Mouse (Mus musculus) forebrain, embryonic 12.5 days (tissue): Measurements from ENCODE around the gene Cisd3. TPM values are rescaled to one million over a fixed set of nuclear protein-coding genes. Genes with fewer than 3 reads are reported as not detected.
"Not testable (repeated sequence)": the region's sequence is repeated elsewhere in the genome, so short reads cannot be mapped to it uniquely, and the experiment has no call there.

Source experiments
- ATAC-seq: fragments of 200-750 bp; cut with Nextera tagmentation; 2 replicates; pipeline ENCODE4 v1.8.0; 2017; ENCODE audit warnings: moderate TSS enrichment; ENCODE audit not compliant: low FRiP score
- H3K27ac ChIP-seq: fragments of 300-500 bp; sonication (generic); 2 replicates; pipeline ENCODE4 v1.5.1; 2016; ENCODE audit warnings: mild to moderate bottlenecking
- H3K27me3 ChIP-seq: fragments of 300-500 bp; sonication (generic); 2 replicates; pipeline ENCODE4 v1.6.1; 2016; ENCODE audit warnings: mild to moderate bottlenecking
- H3K36me3 ChIP-seq: fragments of 300-500 bp; sonication (generic); replicated peaks from 2 replicates; pipeline ENCODE4 v1.6.1; 2016; ENCODE audit warnings: mild to moderate bottlenecking
- H3K4me1 ChIP-seq: fragments of 300-500 bp; sonication (generic); 2 replicates; pipeline ENCODE4 v1.6.1; 2016
- H3K4me2 ChIP-seq: fragments of 300-500 bp; sonication (generic); 2 replicates; pipeline ENCODE4 v1.6.1; 2016; ENCODE audit warnings: mild to moderate bottlenecking, moderate library complexity
- H3K4me3 ChIP-seq: fragments of 300-500 bp; sonication (generic); replicated peaks from 2 replicates; pipeline ENCODE4 v1.5.1; 2016; ENCODE audit warnings: mild to moderate bottlenecking
- H3K9ac ChIP-seq: fragments of 300-500 bp; sonication (generic); 2 replicates; pipeline ENCODE4 v1.6.1; 2016; ENCODE audit warnings: mild to moderate bottlenecking
- H3K9me3 ChIP-seq: fragments of 300-500 bp; sonication (generic); 2 replicates; pipeline ENCODE4 v1.6.1; 2016
- WGBS: fragments of 180-500 bp; shearing (Covaris S2); methylation state at CpG from one replicate; pipeline ENCODE4 v1.1.7; 2016; 5-methylcytosine and 5-hydroxymethylcytosine counted together
- microRNA-seq: library from miRNA; unstranded; fragments of <30 nt; microRNA quantifications from one replicate; pipeline ENCODE4, GENCODE M21; 2017
- polyA plus RNA-seq: library from polyadenylated mRNA; unstranded; fragments of >200 nt; fragmentation: Nextera tagmentation; extraction: Ambion mirVana; gene quantifications from 2 replicates; pipeline ENCODE4 v1.2.1, GENCODE M21; 2016

The Cisd3 gene
- polyA plus RNA-seq, 1 experiment from 2014 or later: 14.9 TPM

DNA sequence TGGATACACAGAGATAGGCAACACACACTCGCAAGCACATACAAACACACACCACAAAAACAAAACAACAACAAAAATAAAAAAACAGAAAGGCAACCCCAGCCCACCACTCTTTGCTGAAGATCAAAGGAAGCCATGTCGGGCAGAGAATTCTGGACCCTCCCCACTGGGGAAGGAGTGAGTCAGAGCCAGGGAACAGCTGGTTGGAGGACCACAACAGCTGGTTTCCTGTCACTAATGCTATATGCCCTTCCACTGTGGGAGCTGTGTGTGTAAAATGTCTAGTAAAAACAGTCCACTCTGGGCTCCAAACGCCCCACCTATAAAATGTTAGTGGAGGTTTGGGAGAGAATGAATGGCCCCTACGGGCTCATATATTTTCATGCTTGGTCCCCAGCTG is 35.7 kb downstream of the Cisd3 start:
- no peaks in the 10 kb centered on the region for H3K27me3 ChIP-seq
- H3K4me3 ChIP-seq: no peak overlapping the region
- no peak overlapping the region for H3K27ac ChIP-seq
- H3K4me1 ChIP-seq: no peaks in the 10 kb centered on the region
- ATAC-seq: no peak
- WGBS: 94% methylated on average over 4 of the region's 4 CpGs
- H3K9me3 ChIP-seq: peaks cover 8% of the 10 kb centered on the region; the same call in 1 of the 2 replicates
- no peak overlapping the region for H3K4me2 ChIP-seq
- H3K36me3 ChIP-seq: peaks cover 99% of the 10 kb centered on the region
- no peak overlapping the region for H3K9ac ChIP-seq

DNA sequence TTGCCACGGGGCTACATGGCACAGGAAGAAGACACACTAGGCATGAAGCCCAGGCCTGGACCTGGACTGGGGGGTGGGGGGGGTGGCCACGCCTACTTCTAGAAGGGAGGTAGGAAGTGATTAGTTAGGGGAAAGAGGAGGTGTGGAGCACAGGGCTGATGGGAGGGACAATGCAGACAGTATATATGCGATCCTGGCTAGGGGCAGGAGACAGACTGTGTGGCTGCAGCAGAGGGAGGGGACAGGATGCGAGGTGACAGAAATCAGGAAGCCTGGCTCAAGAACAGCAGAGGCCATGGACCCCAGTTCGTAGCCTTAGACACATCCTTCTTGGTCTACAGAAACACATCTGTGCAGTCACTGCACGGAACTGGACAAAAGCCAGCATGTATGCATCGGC is 38.1 kb downstream of the Cisd3 start:
- H3K36me3 ChIP-seq: peaks cover 97% of the 10 kb centered on the region
- H3K4me2 ChIP-seq: no peak overlapping the region
- 87% methylated on average over 7 of the region's 7 CpGs for WGBS

DNA sequence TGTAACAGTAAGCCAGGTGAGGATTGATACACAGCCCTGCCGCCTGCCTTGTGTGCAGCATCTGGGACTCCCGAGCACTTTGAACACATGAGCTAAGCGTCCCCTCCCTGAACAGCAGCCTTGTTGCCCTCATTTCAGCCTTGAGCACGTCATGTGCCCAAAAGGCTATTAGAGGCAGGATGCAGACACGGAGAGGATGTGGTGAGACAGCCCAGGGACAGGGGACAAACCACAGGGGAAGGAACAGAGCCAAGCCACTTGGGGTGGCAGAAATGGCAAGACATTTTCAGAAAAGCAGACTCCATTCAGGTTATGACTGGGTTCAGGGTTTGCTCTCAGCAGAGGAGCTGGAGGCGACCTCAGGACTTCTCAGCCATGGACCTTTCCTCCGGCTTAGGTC is 42.7 kb downstream of the Cisd3 start:
- peaks cover 83% of the 10 kb centered on the region for H3K36me3 ChIP-seq
- H3K27me3 ChIP-seq: no peaks in the 10 kb centered on the region
- H3K9ac ChIP-seq: no peak overlapping the region
- 86% methylated on average over 7 of the region's 7 CpGs for WGBS
- H3K9me3 ChIP-seq: no peaks in the 10 kb centered on the region
- H3K4me3 ChIP-seq: no peak overlapping the region
- no peak overlapping the region for H3K27ac ChIP-seq
- no peak overlapping the region for H3K4me2 ChIP-seq
- H3K4me1 ChIP-seq: no peaks in the 10 kb centered on the region
- no peak for ATAC-seq

More for the DNA sequence above, 38.1 kb downstream of the Cisd3 start:
- peaks cover 8% of the 10 kb centered on the region; the same call in 1 of the 2 replicates for H3K9me3 ChIP-seq
- no peaks in the 10 kb centered on the region for H3K27me3 ChIP-seq
- H3K4me1 ChIP-seq: no peaks in the 10 kb centered on the region
- ATAC-seq: no peak
- H3K27ac ChIP-seq: no peak overlapping the region
- no peak overlapping the region for H3K4me3 ChIP-seq
- H3K9ac ChIP-seq: no peak overlapping the region

DNA sequence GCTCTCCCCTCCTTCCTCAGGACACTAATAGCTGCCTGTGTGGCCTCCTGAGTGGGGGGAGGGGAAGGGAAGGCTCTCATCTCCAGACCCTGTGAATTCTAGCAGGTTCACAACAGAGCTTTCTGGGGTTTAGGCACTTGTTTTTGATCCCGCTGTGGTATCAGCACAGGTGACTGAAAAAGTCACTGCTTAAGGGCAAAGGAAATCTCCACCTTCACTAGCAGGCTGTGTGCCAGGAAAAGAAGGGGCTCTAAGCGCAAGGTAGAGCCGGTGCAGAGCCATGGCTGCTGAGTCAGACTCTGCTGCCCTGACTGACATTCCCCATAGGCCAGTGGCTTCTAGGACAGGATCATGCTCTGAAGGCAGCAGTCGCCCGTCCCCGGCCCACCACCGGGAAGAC is 43.1 kb downstream of the Cisd3 start:
- ATAC-seq: no peak
- WGBS: 85% methylated on average over 7 of the region's 7 CpGs
- peaks cover 80% of the 10 kb centered on the region for H3K36me3 ChIP-seq

DNA sequence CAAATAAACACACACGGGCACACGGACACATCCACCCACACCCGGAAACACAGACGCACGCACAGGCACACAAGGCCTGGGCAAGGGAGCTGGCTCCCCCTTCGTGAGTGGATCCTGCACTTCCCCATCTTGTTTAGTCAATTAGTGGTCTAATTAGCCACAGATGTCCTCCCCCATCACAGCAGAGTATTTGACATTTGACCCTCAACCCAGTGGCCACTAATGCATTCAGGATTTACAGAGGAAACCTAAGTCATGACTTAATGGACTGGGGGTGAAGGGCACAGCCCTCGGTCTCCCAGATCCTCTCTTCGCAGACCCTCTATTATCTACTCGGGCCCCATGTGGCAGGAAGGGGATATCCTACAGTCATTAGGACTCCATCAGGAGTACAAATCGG is 48.1 kb downstream of the Cisd3 start:
- 41% methylated on average over 10 of the region's 10 CpGs for WGBS
- Histone ChIP-seq H3K27me3 (no peaks in the 10 kb centered on the region), H3K4me3 (no peak overlapping the region), H3K9ac (no peak overlapping the region), H3K4me1 (peaks cover 4% of the 10 kb centered on the region; the same call in 1 of the 2 replicates), H3K4me2 (no peak overlapping the region), H3K36me3 (peaks cover 33% of the 10 kb centered on the region), H3K9me3 (no peaks in the 10 kb centered on the region), H3K27ac (no peak overlapping the region)
- no peak for ATAC-seq

More for the DNA sequence above, 43.1 kb downstream of the Cisd3 start:
- no peak overlapping the region; the same call in 1 of the 2 replicates for H3K9ac ChIP-seq
- H3K4me2 ChIP-seq: no peak overlapping the region
- no peaks in the 10 kb centered on the region for H3K9me3 ChIP-seq
- no peak overlapping the region for H3K27ac ChIP-seq
- H3K4me1 ChIP-seq: no peaks in the 10 kb centered on the region
- no peak overlapping the region for H3K4me3 ChIP-seq
- H3K27me3 ChIP-seq: no peaks in the 10 kb centered on the region

DNA sequence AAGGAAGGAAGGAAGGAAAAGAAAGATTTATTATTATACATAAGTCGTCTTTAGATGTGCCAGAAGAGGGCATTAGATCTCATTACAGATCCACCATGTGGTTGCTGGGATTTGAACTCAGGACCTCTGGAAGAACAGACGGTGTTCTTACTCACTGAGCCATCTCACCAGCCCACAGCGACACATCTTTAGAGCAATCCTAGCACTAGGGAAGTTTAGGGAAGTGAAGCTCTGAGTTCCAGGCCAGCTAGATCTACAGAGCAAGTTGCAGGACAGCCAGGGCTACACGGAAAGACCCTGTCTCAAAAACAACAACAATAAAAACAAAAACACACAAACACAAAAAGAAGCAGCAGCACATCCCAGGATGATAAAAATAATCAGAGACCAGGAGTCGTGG is 49.2 kb downstream of the Cisd3 start:
- ATAC-seq: not testable (repeated sequence)

DNA sequence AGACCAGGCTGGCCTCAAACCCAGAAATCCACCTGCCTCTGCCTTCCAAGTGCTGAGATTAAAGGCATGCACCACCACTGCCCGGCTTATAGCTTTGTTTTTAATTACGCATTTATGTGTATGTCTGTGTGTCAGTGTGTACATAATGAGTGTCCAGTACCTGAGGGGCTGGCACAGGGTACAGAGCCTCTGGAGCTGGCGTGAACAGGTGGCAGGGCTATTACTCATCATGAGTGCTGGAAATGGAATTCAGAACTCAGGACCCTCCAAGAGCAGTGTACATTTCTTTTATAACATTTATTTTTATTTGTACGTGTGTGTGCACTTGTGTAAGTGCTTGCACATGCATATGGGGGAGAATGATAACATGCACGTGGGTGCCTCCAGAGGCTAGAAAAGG is 51.0 kb downstream of the Cisd3 start:
- H3K27ac ChIP-seq: no peak overlapping the region
- H3K36me3 ChIP-seq: peaks cover 7% of the 10 kb centered on the region
- H3K4me3 ChIP-seq: no peak overlapping the region
- no peaks in the 10 kb centered on the region for H3K27me3 ChIP-seq
- no peak overlapping the region for H3K9ac ChIP-seq
- ATAC-seq: no peak
- WGBS: 92% methylated on average over 5 of the region's 5 CpGs
- H3K4me2 ChIP-seq: no peak overlapping the region
- no peaks in the 10 kb centered on the region for H3K9me3 ChIP-seq
- H3K4me1 ChIP-seq: peaks cover 13% of the 10 kb centered on the region

More for the DNA sequence above, 49.2 kb downstream of the Cisd3 start:
- not testable (repeated sequence) for H3K9me3 ChIP-seq, H3K4me1 ChIP-seq, H3K4me3 ChIP-seq, H3K27me3 ChIP-seq, H3K4me2 ChIP-seq, H3K9ac ChIP-seq, H3K27ac ChIP-seq
- 81% methylated on average over 5 of the region's 5 CpGs for WGBS
- H3K36me3 ChIP-seq: peaks cover 22% of the 10 kb centered on the region

DNA sequence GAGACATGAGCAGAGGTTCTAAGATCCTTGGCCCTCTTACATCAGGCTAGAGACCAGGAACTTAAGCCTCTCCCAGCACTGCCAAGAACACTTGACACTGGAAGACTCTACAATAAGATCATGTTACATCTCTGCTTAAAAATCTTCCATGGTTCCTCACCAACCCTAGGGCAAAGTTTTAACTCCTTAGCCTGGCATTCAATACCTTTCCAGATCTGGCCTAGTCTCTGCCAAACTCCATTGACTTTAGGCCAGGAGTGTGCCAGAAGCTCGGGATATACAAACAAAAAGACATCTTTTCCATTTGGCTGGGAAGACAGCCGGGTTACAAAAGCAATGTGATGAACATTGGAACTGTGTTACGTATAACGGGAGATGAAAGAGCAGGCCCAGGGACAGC is 52.0 kb downstream of the Cisd3 start:
- no peak for ATAC-seq
- Histone ChIP-seq H3K4me3 (no peak overlapping the region), H3K4me1 (peaks cover 20% of the 10 kb centered on the region), H3K36me3 (no peaks in the 10 kb centered on the region; the same call in 1 of the 2 replicates), H3K9me3 (no peaks in the 10 kb centered on the region), H3K4me2 (no peak overlapping the region), H3K27ac (no peak overlapping the region), H3K9ac (no peak overlapping the region), H3K27me3 (no peaks in the 10 kb centered on the region)
- 86% methylated on average over 4 of the region's 4 CpGs for WGBS

Small RNA genes lying within 50 kb of the gene (microRNA-seq; reads per million reads assigned to microRNA genes)
- gene Gm24158 (1.9 reads per million), gene Mir6927 (not detected)

Other genes starting within 250 kb of the Cisd3 start
- gene 4933428G20Rik, start 185.5 kb upstream of the Cisd3 start, polyA plus RNA-seq: 0.50 and 0.79 TPM in 2 replicates
- gene Srcin1, start 109.6 kb upstream of the Cisd3 start, polyA plus RNA-seq: 5.2 and 5.7 TPM in 2 replicates
- 10.0 and 11.9 TPM in 2 replicates for gene Epop, start 56.1 kb upstream of the Cisd3 start, polyA plus RNA-seq
- 3.3 and 3.7 TPM in 2 replicates for gene Mllt6, start 22.4 kb upstream of the Cisd3 start, polyA plus RNA-seq
- 24.2 TPM in 2 replicates for gene Pcgf2, start 14.7 kb downstream of the Cisd3 start, polyA plus RNA-seq
- 457 TPM in 2 replicates for gene Psmb3, start 17.6 kb downstream of the Cisd3 start, polyA plus RNA-seq
- gene Pip4k2b, start 58.9 kb downstream of the Cisd3 start, polyA plus RNA-seq: 2.7 and 2.8 TPM in 2 replicates
- 21.5 and 22.4 TPM in 2 replicates for gene Cwc25, start 80.7 kb downstream of the Cisd3 start, polyA plus RNA-seq
- gene 1700001P01Rik, start 90.1 kb downstream of the Cisd3 start, polyA plus RNA-seq: 0.55 and 1.0 TPM in 2 replicates
- 392 and 426 TPM in 2 replicates for gene Rpl23, start 96.6 kb downstream of the Cisd3 start, polyA plus RNA-seq
- 103 and 109 TPM in 2 replicates for gene Lasp1, start 113.2 kb downstream of the Cisd3 start, polyA plus RNA-seq
- gene B230217C12Rik, start 155.0 kb downstream of the Cisd3 start, polyA plus RNA-seq: 15.1 and 17.0 TPM in 2 replicates
- 0.60 and 0.91 TPM in 2 replicates for gene Fbxo47, start 198.3 kb downstream of the Cisd3 start, polyA plus RNA-seq